Mouse (Mus musculus) left cerebral cortex, postnatal 14 days (tissue): ENCODE data around the gene Gk2. TPM values are rescaled to one million over a fixed set of nuclear protein-coding genes. Genes with fewer than 3 reads are reported as not detected.

ENCODE experiments used
- total RNA-seq, 2 experiments: library from RNA; stranded (reverse); gene quantifications; 2 replicates each; pipeline ENCODE4 v1.2.3; 2021

Gene Gk2
- total RNA-seq, 2 experiments from 2014 or later, result 0.17 TPM; not detected in 1

Other genes starting within 250 kb of the Gk2 start
- under 1 TPM; 0.13 to 0.15 TPM for gene Naa11, start 64.6 kb downstream of the Gk2 start, total RNA-seq